Mouse (Mus musculus): ENCODE results near the gene Il27ra. TPM values are rescaled to one million over a fixed set of nuclear protein-coding genes. Genes with fewer than 3 reads are reported as not detected.
A peak's percentile ranks its signal among the peaks of the same experiment; 100 is the strongest.

The Il27ra gene
- total and polyA plus RNA-seq, 2 experiments from 2014 or later, result 2.6 to 3.9 TPM

- no peak for TF ChIP-seq EP300 (IDR thresholded peaks at IDR 0.05; ENCODE audit: low read depth)
- peak; percentile 43 for TF ChIP-seq CTCF (IDR thresholded peaks at IDR 0.05; ENCODE audit: low read depth)
- Histone ChIP-seq H3K9me3 (replicated peaks; ENCODE audit: control insufficient read depth, low read length) (no peaks in the 10 kb centered on the region), H3K27ac (ENCODE audit: low read depth) (peak overlapping the region; percentile 79), H3K27me3 (ENCODE audit: control insufficient read depth, insufficient read depth, low read length) (no peaks in the 10 kb centered on the region), H3K36me3 (replicated peaks; ENCODE audit: control insufficient read depth, insufficient read depth, low read length) (peaks cover 35% of the 10 kb centered on the region), H3K9ac (replicated peaks; ENCODE audit: low read depth, low read length) (peak overlapping the region; percentile 35), H3K4me1 (ENCODE audit: control insufficient read depth, insufficient read depth) (peaks cover 14% of the 10 kb centered on the region; the same call in 1 of the 2 replicates), H3K4me3 (ENCODE audit: low read depth, low read length) (peak overlapping the region; percentile 61), H3K4me2 (ENCODE audit: low read depth, low read length) (peak overlapping the region; percentile 71)
- 1% methylated on average over 74 of the region's 92 CpGs for WGBS
- DNase-seq (ENCODE audit: low spot score) (peak; percentile 45), ATAC-seq (ENCODE audit: insufficient read depth, low read depth) (peak; percentile 16)
Observed at GRCm38 (mm10) chr8:83998231-83999056, 43.9 kb downstream of the Il27ra start.

DNA sequence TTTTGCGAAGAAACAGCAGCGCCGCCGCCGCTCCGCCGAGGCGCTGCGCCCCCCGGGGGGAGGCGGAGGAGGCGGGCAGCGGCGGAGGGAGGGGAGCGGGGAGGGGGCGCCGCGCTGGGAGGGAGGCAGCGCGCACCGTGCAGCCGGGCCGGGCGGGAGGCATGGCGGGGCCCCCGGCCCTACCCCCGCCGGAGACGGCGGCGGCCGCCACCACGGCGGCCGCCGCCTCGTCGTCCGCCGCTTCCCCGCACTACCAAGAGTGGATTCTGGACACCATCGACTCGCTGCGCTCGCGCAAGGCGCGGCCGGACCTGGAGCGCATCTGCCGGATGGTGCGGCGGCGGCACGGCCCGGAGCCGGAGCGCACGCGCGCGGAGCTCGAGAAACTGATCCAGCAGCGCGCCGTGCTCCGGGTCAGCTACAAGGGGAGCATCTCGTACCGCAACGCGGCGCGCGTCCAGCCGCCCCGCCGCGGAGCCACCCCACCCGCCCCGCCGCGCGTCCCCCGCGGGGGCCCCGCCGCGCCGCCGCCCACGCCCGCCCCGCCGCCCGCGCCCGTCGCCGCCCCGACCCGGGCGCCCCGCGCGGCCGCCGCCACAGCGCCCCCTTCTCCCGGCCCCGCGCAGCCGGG lies 44.8 kb downstream of the Il27ra start, which contains the start of gene Samd1:
Gene Samd1 (plus strand): TSS at position 162 of the 631 bp plus-strand sequence.
- under 1% methylated on average over 52 of the region's 112 CpGs for WGBS
- H3K4me1 ChIP-seq (ENCODE audit: control insufficient read depth, insufficient read depth), result 0 out of 2 replicates have a peak, but pooled peaks cover 5% of the 10 kb centered on the region

DNA sequence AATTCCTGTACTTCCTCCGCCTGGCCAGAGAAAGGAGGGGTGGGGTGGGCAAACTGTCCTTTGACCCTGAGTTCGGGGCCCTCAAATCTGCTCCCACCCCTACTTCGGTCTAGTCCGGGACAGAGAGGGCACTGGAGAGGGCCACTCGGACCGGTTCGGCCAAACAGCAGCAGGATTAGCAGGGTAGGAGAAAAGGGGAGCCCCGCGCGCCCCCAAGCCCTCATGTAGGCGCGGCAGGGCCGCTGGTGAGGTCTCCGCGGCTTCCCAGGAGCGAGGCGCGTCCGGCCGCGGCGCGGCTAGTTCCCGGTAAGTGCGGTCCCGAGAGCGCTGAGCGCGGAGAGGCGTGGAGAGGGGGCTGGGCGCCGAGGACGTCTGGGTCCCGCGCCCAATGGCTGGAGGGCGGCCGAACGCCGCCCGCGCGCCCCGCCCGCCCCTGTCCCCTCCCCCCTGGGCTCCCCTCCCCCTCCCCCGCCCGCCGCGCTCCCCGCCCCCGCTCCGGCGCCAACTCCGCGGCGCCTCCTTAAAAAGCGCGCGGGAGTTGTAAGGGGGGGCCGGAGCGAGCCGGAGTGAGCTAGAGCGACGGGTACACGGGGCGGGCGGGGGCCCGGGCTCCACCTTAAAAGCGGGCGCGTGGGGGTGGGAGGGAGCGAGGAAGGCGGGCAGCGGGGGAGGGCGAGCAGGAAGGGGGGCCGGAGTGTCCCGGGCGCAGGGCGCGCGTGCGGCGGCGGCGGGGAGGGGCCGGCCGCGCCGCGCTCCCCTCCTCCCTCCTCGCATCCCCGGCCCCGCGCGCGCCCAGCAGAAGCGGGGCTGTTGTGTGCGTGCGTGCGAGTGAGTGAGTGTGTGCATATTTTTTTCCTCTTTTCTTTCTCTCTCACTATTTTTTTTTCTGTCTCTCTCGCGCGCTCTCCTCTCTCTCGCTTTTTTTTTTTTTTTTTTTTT lies 45.6 kb downstream of the Il27ra start:
- H3K27me3 ChIP-seq (ENCODE audit: control insufficient read depth, insufficient read depth, low read length), result no peaks in the 10 kb centered on the region
- under 1% methylated on average over 47 of the region's 103 CpGs for WGBS
- TF ChIP-seq CTCF (IDR thresholded peaks at IDR 0.05; ENCODE audit: low read depth) (no peak), EP300 (IDR thresholded peaks at IDR 0.05; ENCODE audit: low read depth) (peak; percentile 24; the same call in 1 of the 2 replicates)

More for the DNA sequence above, 44.8 kb downstream of the Il27ra start, which contains the start of gene Samd1:
- H3K4me2 ChIP-seq (ENCODE audit: low read depth, low read length), result peak within 1 kb of the TSS; percentile 71
- peaks cover 37% of the 10 kb centered on the region for H3K36me3 ChIP-seq (replicated peaks; ENCODE audit: control insufficient read depth, insufficient read depth, low read length)
- H3K9ac ChIP-seq (replicated peaks; ENCODE audit: low read depth, low read length), result peak within 1 kb of the TSS; percentile 78
- ATAC-seq (ENCODE audit: insufficient read depth, low read depth), result peak; percentile 8; the same call in 1 of the 2 replicates
- H3K4me3 ChIP-seq (ENCODE audit: low read depth, low read length), result peak within 1 kb of the TSS; percentile 92
- TF ChIP-seq CTCF (IDR thresholded peaks at IDR 0.05; ENCODE audit: low read depth) (no peak), EP300 (IDR thresholded peaks at IDR 0.05; ENCODE audit: low read depth) (no peak)
- H3K9me3 ChIP-seq (replicated peaks; ENCODE audit: control insufficient read depth, low read length), result no peaks in the 10 kb centered on the region
- H3K27ac ChIP-seq (ENCODE audit: low read depth), result peak within 1 kb of the TSS; percentile 91
- DNase-seq (ENCODE audit: low spot score), result no peak
- H3K27me3 ChIP-seq (ENCODE audit: control insufficient read depth, insufficient read depth, low read length), result no peaks in the 10 kb centered on the region

GRCm38 (mm10) chr8:83995973-83996372 lies 46.4 kb downstream of the Il27ra start:
- 36% methylated on average over 12 of the region's 12 CpGs for WGBS
- ATAC-seq (ENCODE audit: insufficient read depth, low read depth), result no peak
- Histone ChIP-seq H3K27me3 (ENCODE audit: control insufficient read depth, insufficient read depth, low read length) (no peaks in the 10 kb centered on the region), H3K9me3 (replicated peaks; ENCODE audit: control insufficient read depth, low read length) (no peaks in the 10 kb centered on the region), H3K9ac (replicated peaks; ENCODE audit: low read depth, low read length) (0 out of 2 replicates have a peak overlapping the region, but pooled peaks have one; percentile 78), H3K4me1 (ENCODE audit: control insufficient read depth, insufficient read depth) (0 out of 2 replicates have a peak, but pooled peaks cover 5% of the 10 kb centered on the region), H3K36me3 (replicated peaks; ENCODE audit: control insufficient read depth, insufficient read depth, low read length) (peaks cover 45% of the 10 kb centered on the region), H3K4me3 (ENCODE audit: low read depth, low read length) (no peak overlapping the region), H3K27ac (ENCODE audit: low read depth) (peak overlapping the region; percentile 91; the same call in 1 of the 2 replicates), H3K4me2 (ENCODE audit: low read depth, low read length) (peak overlapping the region; percentile 71)
- TF ChIP-seq CTCF (IDR thresholded peaks at IDR 0.05; ENCODE audit: low read depth) (no peak), EP300 (IDR thresholded peaks at IDR 0.05; ENCODE audit: low read depth) (no peak)
- DNase-seq (ENCODE audit: low spot score), result no peak

More for the DNA sequence above, 45.6 kb downstream of the Il27ra start:
- Histone ChIP-seq H3K4me2 (ENCODE audit: low read depth, low read length) (peak overlapping the region; percentile 71), H3K27ac (ENCODE audit: low read depth) (peak overlapping the region; percentile 91), H3K4me1 (ENCODE audit: control insufficient read depth, insufficient read depth) (0 out of 2 replicates have a peak, but pooled peaks cover 5% of the 10 kb centered on the region), H3K9me3 (replicated peaks; ENCODE audit: control insufficient read depth, low read length) (no peaks in the 10 kb centered on the region), H3K4me3 (ENCODE audit: low read depth, low read length) (peak overlapping the region; percentile 92), H3K36me3 (replicated peaks; ENCODE audit: control insufficient read depth, insufficient read depth, low read length) (peaks cover 44% of the 10 kb centered on the region), H3K9ac (replicated peaks; ENCODE audit: low read depth, low read length) (peak overlapping the region; percentile 78)
- DNase-seq (ENCODE audit: low spot score) (peak; percentile 90), ATAC-seq (ENCODE audit: insufficient read depth, low read depth) (peak; percentile 86)
